Mouse (Mus musculus): ENCODE results near the gene Gli1. TPM values are rescaled to one million over a fixed set of nuclear protein-coding genes. Genes with fewer than 3 reads are reported as not detected.

The Gli1 gene
- polyA plus RNA-seq, 1 experiment from 2014 or later: 4.1 TPM

DNA sequence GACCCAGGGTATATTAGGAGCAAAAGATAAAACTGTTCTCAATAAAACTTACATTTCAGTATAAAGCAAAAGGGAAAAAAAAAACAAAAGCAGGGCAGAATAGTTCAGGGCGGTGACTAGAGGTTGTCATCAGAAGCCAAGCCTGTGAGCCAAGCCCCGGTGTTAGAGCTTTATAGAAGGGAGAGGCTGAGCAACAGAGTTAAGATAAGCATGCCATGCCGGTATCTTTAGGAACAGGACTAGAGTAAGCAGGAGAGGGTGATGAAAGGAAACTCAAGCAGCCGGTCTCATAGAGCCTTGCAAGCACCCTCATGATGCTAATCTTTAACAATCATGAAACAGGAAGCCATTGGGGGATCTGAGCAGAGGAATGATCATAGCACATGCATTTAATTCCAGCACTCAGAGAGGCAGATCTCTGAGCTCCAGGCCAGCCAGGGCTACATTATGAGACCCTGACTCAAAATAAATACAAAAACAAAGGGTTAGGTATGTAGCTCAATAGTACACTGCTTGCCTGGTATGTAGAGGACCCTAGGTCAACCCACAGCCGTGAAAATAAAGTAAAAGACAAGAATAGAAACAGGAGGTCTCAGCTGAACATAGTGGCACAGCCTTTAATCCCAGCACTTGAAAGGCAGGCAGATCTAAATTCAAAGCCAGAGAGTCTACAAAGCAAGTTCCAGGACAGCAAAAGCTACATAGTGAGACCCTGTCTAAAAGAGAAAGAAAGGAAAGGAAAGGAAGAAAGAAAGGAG lies 49.7 kb downstream of the Gli1 start:
- Histone ChIP-seq H3K4me3 (replicated peaks; ENCODE audit: low read depth, low read length) (peak overlapping the region; percentile 72), H3K4me2 (ENCODE audit: low read length) (peak overlapping the region; percentile 90), H3K27ac (0 out of 2 replicates have a peak overlapping the region, but pooled peaks have one; percentile 99), H3K36me3 (ENCODE audit: insufficient read depth, low read length) (peaks cover 25% of the 10 kb centered on the region), H3K4me1 (replicated peaks; ENCODE audit: insufficient read depth, low read length) (peaks cover 20% of the 10 kb centered on the region), H3K9me3 (replicated peaks; ENCODE audit: low read length) (no peaks in the 10 kb centered on the region), H3K9ac (ENCODE audit: low read depth, low read length) (peak overlapping the region; percentile 77), H3K27me3 (ENCODE audit: insufficient read depth, low read length) (no peaks in the 10 kb centered on the region)
- no peak for TF ChIP-seq CTCF (IDR thresholded peaks at IDR 0.05; ENCODE audit: low read depth)
- DNase-seq (ENCODE audit: low spot score): no peak
- ATAC-seq (replicated peaks; ENCODE audit: low FRiP score, low read depth): no peak
- WGBS: 37% methylated on average over 5 of the region's 5 CpGs

DNA sequence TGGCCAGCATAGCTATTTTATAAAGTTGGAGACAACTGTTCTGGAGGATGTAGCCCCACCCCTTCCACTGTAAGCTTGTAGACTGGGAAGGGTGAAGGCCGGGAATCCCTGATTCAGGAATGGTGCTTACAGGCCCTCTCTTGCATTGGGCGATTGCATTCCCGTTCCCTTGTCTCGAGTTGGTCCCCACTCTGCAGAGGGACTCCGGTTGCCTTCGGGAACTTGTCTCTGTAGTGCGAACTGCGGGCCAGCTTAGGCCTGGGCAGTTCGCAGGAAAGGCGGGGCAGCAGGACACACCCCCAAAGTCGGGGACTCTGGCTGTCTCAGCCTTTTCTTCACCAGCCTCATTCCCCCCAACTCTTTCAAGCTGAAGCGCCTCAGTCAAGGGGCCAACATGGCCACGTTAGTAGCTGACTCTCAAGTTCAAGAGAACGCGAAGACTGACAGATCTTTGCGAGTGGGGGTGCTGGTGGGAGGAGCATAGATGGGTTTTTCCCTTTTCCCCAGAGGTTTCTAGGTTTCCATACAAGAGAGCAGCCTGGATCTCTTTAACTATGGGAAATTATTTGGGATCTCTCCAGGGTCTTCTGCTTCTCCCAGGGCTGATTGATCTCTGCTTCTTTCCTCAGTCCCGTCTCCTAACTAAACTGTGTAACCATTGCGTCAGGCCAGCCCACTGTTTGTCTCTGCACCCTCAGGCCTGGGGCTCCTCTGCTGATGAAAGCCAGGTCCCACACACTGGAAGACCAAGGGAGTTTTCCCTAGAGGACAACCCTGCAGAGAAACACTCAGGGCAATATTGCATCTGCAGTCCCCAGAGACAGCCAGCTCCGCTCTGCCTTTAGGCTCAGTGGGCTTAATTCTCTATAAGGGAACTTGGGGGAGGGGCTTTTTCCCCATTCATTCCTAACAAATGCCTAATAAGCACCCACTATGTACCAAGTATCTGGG lies 50.6 kb downstream of the Gli1 start:
- Histone ChIP-seq H3K27me3 (ENCODE audit: insufficient read depth, low read length) (no peaks in the 10 kb centered on the region), H3K36me3 (ENCODE audit: insufficient read depth, low read length) (peaks cover 23% of the 10 kb centered on the region), H3K4me1 (replicated peaks; ENCODE audit: insufficient read depth, low read length) (peaks cover 28% of the 10 kb centered on the region), H3K4me3 (replicated peaks; ENCODE audit: low read depth, low read length) (peak overlapping the region; percentile 72), H3K9me3 (replicated peaks; ENCODE audit: low read length) (no peaks in the 10 kb centered on the region), H3K27ac (peak overlapping the region; percentile 99), H3K4me2 (ENCODE audit: low read length) (peak overlapping the region; percentile 90), H3K9ac (ENCODE audit: low read depth, low read length) (peak overlapping the region; percentile 77)
- ATAC-seq (replicated peaks; ENCODE audit: low FRiP score, low read depth) (peak; percentile 11), DNase-seq (ENCODE audit: low spot score) (no peak)
- no peak for TF ChIP-seq CTCF (IDR thresholded peaks at IDR 0.05; ENCODE audit: low read depth)
- 4% methylated on average over 19 of the region's 19 CpGs for WGBS

DNA sequence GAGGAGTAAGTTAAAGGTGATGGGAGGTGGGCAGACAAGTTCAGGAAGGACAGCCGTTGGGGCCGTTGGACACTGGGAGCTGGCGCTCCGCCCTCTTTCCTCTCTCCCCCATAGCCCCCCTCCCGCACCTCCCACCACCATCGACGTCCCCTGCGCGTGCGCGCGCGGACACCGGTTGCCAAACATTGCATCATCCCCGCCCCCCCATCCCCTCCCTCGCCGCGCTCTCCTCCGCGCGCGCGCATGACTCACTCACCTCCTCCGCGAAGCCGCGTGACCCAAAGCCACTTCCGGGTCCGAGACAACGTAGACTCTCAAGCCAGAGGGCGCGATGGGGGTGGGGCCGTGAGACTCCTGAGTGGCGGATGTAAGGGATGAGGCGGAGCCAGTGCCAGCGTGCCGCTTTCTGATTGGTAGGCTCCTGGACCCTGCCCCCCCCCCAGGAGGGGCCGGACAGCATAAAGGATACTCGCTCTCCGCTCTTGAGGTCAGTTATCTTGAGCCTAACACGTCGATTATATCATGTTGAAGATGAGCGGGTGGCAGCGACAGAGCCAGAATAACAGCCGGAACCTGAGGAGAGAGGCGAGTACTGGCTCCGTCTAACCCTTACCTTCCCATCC lies 51.4 kb downstream of the Gli1 start:
- Histone ChIP-seq H3K4me1 (replicated peaks; ENCODE audit: insufficient read depth, low read length) (peaks cover 29% of the 10 kb centered on the region), H3K9ac (ENCODE audit: low read depth, low read length) (peak overlapping the region; percentile 77), H3K9me3 (replicated peaks; ENCODE audit: low read length) (no peaks in the 10 kb centered on the region), H3K27ac (peak overlapping the region; percentile 99), H3K36me3 (ENCODE audit: insufficient read depth, low read length) (peaks cover 15% of the 10 kb centered on the region), H3K27me3 (ENCODE audit: insufficient read depth, low read length) (no peaks in the 10 kb centered on the region), H3K4me2 (ENCODE audit: low read length) (peak overlapping the region; percentile 90), H3K4me3 (replicated peaks; ENCODE audit: low read depth, low read length) (peak overlapping the region; percentile 72)
- ATAC-seq (replicated peaks; ENCODE audit: low FRiP score, low read depth) (peak; percentile 87), DNase-seq (ENCODE audit: low spot score) (peak; percentile 100)
- TF ChIP-seq CTCF (IDR thresholded peaks at IDR 0.05; ENCODE audit: low read depth): peak; percentile 48
- under 1% methylated on average over 45 of the region's 47 CpGs for WGBS

DNA sequence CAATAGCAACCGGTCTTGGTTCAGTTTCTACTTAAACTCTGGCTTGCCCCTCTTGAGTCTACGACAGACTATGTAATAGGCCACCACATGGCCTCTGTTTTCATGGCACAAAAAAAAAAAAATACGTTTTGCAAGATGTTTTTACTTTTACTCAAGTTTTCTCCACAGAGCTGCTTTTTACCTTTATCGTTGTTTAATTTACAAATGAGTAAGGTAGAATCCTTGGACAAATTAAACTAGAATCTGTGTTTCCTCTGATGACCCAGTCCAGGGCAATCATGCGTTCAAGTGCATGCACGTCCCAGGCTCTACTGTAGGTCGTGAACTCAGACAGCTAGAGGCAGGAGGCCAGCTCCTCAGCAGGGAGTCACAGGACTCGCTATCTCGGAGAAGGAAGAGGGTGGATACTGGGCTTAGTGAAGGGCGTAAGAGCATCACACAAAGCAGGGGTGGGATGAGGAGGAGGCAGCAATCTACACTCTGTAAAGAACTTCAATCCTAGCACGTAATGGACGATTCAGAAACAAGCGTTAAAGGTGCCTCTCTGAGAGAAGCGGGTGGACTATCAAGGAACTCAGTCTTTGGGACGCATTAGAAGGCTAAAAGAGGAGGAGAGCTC lies 52.1 kb downstream of the Gli1 start:
- H3K9me3 ChIP-seq (replicated peaks; ENCODE audit: low read length): no peaks in the 10 kb centered on the region
- H3K36me3 ChIP-seq (ENCODE audit: insufficient read depth, low read length): peaks cover 15% of the 10 kb centered on the region; the same call in 1 of the 2 replicates
- no peak for TF ChIP-seq CTCF (IDR thresholded peaks at IDR 0.05; ENCODE audit: low read depth)
- H3K4me1 ChIP-seq (replicated peaks; ENCODE audit: insufficient read depth, low read length): peaks cover 29% of the 10 kb centered on the region
- ATAC-seq (replicated peaks; ENCODE audit: low FRiP score, low read depth): no peak; the same call in 1 of the 2 replicates
- peak; percentile 71 for DNase-seq (ENCODE audit: low spot score)
- H3K9ac ChIP-seq (ENCODE audit: low read depth, low read length): peak overlapping the region; percentile 76; the same call in 1 of the 2 replicates
- H3K27ac ChIP-seq: peak overlapping the region; percentile 99
- H3K4me2 ChIP-seq (ENCODE audit: low read length): peak overlapping the region; percentile 90
- H3K27me3 ChIP-seq (ENCODE audit: insufficient read depth, low read length): no peaks in the 10 kb centered on the region
- under 1% methylated on average over 15 of the region's 15 CpGs for WGBS
- H3K4me3 ChIP-seq (replicated peaks; ENCODE audit: low read depth, low read length): peak overlapping the region; percentile 72

DNA sequence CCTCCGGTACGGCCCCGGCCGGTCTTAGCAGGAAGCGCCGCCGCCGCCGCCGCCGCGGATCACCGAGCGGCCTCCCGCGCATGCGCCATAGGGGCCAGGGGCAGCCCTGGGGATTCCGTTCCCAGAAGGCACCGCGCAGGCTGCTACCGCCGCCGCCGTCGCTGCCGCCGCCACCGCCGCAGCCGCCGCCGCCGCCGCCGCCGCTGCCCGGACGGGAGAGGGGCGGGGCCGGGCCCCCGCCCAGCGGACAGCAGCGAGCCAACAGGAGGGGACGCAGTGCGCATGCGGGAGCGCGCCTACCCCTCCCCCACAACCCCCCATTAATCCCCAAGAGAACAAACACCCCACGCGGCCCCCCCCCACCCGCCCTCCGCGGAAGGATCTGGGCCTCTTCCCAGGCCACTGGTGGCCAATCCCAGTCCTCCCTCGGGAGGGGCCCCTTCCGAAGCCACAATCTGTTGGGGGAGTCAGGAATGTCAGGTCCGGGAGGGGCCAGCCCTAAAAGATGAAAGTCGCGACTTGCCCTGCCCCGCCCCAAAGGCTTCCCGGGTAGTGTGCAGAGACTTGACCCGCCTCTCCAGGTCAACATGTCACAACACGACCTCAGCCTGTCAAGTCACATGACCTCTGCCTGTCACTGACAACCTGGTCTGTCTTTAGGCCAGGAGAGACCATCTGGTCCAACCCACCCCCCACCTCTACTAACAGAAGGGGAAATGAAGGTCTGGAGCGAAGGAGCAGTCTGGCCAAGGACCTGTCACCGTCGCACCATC lies 52.8 kb downstream of the Gli1 start, which contains the start of gene Mbd6:
Gene Mbd6 (minus strand): TSS at position 219 of the 773 bp plus-strand sequence.
- DNase-seq (ENCODE audit: low spot score): peak; percentile 91
- peaks cover 20% of the 10 kb centered on the region; the same call in 1 of the 2 replicates for H3K36me3 ChIP-seq (ENCODE audit: insufficient read depth, low read length)
- no peaks in the 10 kb centered on the region for H3K9me3 ChIP-seq (replicated peaks; ENCODE audit: low read length)
- peak within 1 kb of the TSS; percentile 72 for H3K4me3 ChIP-seq (replicated peaks; ENCODE audit: low read depth, low read length)
- H3K9ac ChIP-seq (ENCODE audit: low read depth, low read length): peak within 1 kb of the TSS; percentile 76
- ATAC-seq (replicated peaks; ENCODE audit: low FRiP score, low read depth): peak; percentile 37
- WGBS: 0% methylated on average over 21 of the region's 65 CpGs
- H3K4me1 ChIP-seq (replicated peaks; ENCODE audit: insufficient read depth, low read length): peaks cover 29% of the 10 kb centered on the region
- H3K27ac ChIP-seq: peak within 1 kb of the TSS; percentile 99
- no peaks in the 10 kb centered on the region for H3K27me3 ChIP-seq (ENCODE audit: insufficient read depth, low read length)
- H3K4me2 ChIP-seq (ENCODE audit: low read length): peak within 1 kb of the TSS; percentile 90
- TF ChIP-seq CTCF (IDR thresholded peaks at IDR 0.05; ENCODE audit: low read depth): no peak

All from kidney, postnatal 0 days (tissue).